Mouse (Mus musculus) hindbrain, postnatal 0 days (tissue): ENCODE measurements at regions not wholly inside any gene's neighbourhood (a gene's known extent, or its start where the extent isn't known, plus 50 kb on each side); places are given as distances from the start of the nearest gene placed in this dataset.

Experiments used
- ATAC-seq: fragments of 200-750 bp; cut with Nextera tagmentation; 2 replicates; pipeline ENCODE4 v1.8.0; 2017; ENCODE audit warnings: mild to moderate bottlenecking, moderate TSS enrichment, moderate library complexity
- DNase-seq: peaks from one replicate; pipeline ENCODE4 v3.0.0-alpha.2; 2015; ENCODE audit warnings: low spot score
- H3K27ac ChIP-seq: fragments of 300-500 bp; sonication (generic); 2 replicates; pipeline ENCODE4 v1.5.1; 2014; ENCODE audit warnings: mild to moderate bottlenecking
- H3K27me3 ChIP-seq: fragments of 300-500 bp; sonication (generic); 2 replicates; pipeline ENCODE4 v1.6.1; 2014; ENCODE audit warnings: low read length, mixed read lengths; ENCODE audit not compliant: insufficient read depth
- H3K36me3 ChIP-seq: fragments of 300-500 bp; sonication (generic); 2 replicates; pipeline ENCODE4 v1.6.1; 2014; ENCODE audit warnings: low read length, mixed read lengths; ENCODE audit not compliant: insufficient read depth
- H3K4me1 ChIP-seq: fragments of 300-500 bp; sonication (generic); 2 replicates; pipeline ENCODE4 v1.6.1; 2014; ENCODE audit warnings: antibody characterized with exemption, low read length, mixed read lengths; ENCODE audit not compliant: insufficient read depth
- H3K4me2 ChIP-seq: fragments of 300-500 bp; sonication (generic); 2 replicates; pipeline ENCODE4 v1.6.1; 2014; ENCODE audit warnings: low read depth, mild to moderate bottlenecking, low read length, moderate library complexity, mixed read lengths
- H3K4me3 ChIP-seq: fragments of 300-500 bp; sonication (generic); 2 replicates; pipeline ENCODE4 v1.5.1; 2014; ENCODE audit warnings: low read length
- H3K9ac ChIP-seq: fragments of 300-500 bp; sonication (generic); replicated peaks from 2 replicates; pipeline ENCODE4 v1.6.1; 2014; ENCODE audit warnings: mild to moderate bottlenecking, low read length, moderate library complexity, mixed read lengths
- H3K9me3 ChIP-seq: fragments of 300-500 bp; sonication (generic); 2 replicates; pipeline ENCODE4 v1.6.1; 2016; ENCODE audit warnings: low read length, mixed read lengths
- CTCF ChIP-seq: IDR thresholded peaks from 2 replicates; pipeline ENCODE4 v1.5.1; 2016; ENCODE audit warnings: antibody characterized with exemption, control low read depth, low read depth
- WGBS: fragments of 180-500 bp; shearing (Covaris S2); extraction: QIAGEN DNeasy Blood & Tissue Kit; methylation state at CpG from one replicate; pipeline ENCODE4 v1.1.7; 2014; 5-methylcytosine and 5-hydroxymethylcytosine counted together

DNA sequence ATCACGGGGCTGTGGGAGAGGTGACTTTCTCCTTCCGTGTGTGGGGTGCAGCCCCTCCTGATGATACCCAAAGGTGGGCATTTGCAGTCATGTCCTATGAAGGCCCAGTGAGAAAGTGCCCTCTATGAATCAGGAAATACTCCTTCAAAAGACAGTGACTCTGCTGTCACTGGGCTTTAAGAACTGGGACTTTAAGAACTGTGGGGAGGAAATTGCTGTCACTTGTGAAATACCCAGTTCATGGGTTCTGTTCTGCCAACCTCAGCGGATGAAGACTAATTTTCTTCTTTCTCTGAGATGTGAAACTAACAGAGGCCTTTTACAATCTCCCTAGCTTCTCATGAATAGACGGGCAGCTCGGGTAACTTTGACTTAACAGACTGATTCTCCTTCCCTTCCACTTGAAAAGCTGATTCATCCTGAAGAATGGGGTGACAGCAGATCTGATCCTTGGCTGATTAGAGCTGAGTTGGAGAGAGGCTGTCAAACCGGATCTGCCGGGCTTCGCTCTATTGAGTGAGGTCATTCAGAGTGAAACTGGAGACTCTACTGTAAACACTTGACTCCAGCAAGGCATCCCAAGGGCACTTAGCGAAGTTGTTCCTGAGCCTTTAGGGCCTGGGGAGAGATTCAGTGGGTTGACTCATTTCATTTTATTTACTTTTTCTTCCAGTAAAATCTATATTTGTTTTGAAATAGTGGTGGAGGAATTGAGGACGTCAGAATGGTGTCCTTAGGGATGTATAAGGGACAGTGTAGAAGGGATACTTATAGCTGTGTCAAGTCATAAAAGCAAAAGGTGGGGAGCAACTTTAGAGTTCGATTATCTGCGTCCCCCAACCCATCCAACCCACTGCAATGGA is 166.6 kb downstream of the Phlda1 start:
- no peak overlapping the region for H3K27ac ChIP-seq
- H3K9ac ChIP-seq, result no peak overlapping the region
- no peak overlapping the region for H3K4me3 ChIP-seq
- TF ChIP-seq CTCF, result no peak
- no peaks in the 10 kb centered on the region for H3K4me1 ChIP-seq
- WGBS, result 58% methylated on average over 12 of the region's 12 CpGs
- H3K9me3 ChIP-seq, result no peaks in the 10 kb centered on the region
- ATAC-seq (no peak), DNase-seq (no peak)
- no peaks in the 10 kb centered on the region for H3K36me3 ChIP-seq
- H3K4me2 ChIP-seq, result no peak overlapping the region
- H3K27me3 ChIP-seq, result no peaks in the 10 kb centered on the region

DNA sequence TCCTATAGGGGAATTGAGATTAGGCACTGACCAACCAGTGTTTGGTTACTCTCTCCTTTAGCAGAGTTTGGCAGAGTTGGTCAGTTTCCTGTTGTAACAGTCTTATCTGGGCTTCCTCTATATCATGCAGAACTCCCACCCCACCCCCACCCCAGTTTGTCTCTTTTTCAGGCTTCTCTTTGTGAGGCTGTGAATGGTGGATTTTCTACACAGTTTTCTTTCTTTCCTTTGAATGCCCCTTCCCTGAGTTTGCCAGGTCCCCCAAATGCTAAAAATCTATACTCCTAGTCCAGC is 167.2 kb downstream of the Phlda1 start:
- DNase-seq, result no peak
- no peaks in the 10 kb centered on the region for H3K27me3 ChIP-seq

DNA sequence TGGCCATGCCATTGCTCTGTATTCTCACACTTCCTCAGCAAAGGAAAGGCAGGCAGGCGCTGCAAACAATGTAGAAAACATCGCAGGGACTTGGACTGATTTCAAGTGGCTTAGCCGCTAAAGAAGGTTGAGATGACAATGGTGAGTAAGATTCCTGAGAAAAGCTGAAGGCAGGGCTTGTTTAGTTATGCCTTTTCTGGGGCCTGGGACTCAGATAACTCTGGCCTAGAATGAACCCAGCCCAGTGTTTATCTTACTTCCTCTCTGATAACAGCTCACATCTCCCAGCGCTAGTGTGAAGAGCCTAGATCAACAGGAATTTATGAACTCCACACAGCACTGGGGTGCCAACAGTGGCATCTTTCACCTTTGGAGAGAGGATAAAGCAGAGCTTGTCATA is 170.2 kb downstream of the Phlda1 start:
- no peaks in the 10 kb centered on the region for H3K36me3 ChIP-seq

More for the DNA sequence above, 167.2 kb downstream of the Phlda1 start:
- no peak for ATAC-seq
- Histone ChIP-seq H3K9me3 (no peaks in the 10 kb centered on the region), H3K4me1 (no peaks in the 10 kb centered on the region), H3K27ac (no peak overlapping the region), H3K36me3 (no peaks in the 10 kb centered on the region), H3K4me2 (no peak overlapping the region), H3K4me3 (no peak overlapping the region), H3K9ac (no peak overlapping the region)
- TF ChIP-seq CTCF, result no peak

DNA sequence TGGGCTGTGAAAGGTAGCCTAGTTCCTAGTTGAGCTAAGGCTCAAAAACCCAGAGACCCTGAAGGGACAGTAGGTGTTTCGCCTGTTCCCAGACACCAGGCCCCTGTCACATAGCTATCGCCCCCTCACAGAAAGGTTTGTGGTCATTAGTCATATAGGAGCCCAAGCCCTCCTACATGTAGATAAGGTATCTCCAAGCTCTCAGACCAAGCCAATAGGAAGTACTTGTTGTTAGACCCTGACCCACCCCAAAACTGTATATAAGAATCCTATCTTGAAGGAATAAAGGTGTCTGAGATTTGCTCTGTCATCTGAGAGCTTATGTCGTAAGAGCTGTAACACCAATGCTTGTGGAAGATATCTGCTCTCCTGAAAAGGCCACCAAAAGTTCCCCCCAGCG is 174.8 kb downstream of the Phlda1 start:
- no peak for TF ChIP-seq CTCF
- no peak for ATAC-seq
- H3K4me2 ChIP-seq, result no peak overlapping the region
- no peak for DNase-seq
- WGBS, result 97% methylated on average over 4 of the region's 4 CpGs
- no peaks in the 10 kb centered on the region for H3K9me3 ChIP-seq
- H3K4me3 ChIP-seq, result no peak overlapping the region
- no peaks in the 10 kb centered on the region for H3K27me3 ChIP-seq
- H3K36me3 ChIP-seq, result no peaks in the 10 kb centered on the region
- H3K9ac ChIP-seq, result no peak overlapping the region
- H3K27ac ChIP-seq, result no peak overlapping the region
- no peaks in the 10 kb centered on the region for H3K4me1 ChIP-seq

More for the DNA sequence above, 170.2 kb downstream of the Phlda1 start:
- H3K4me1 ChIP-seq, result no peaks in the 10 kb centered on the region
- ATAC-seq (no peak), DNase-seq (no peak)
- no peak overlapping the region for H3K9ac ChIP-seq
- no peaks in the 10 kb centered on the region for H3K9me3 ChIP-seq
- WGBS, result 58% methylated on average over 4 of the region's 4 CpGs
- no peak for TF ChIP-seq CTCF
- no peak overlapping the region for H3K27ac ChIP-seq
- no peak overlapping the region for H3K4me2 ChIP-seq
- H3K27me3 ChIP-seq, result no peaks in the 10 kb centered on the region
- no peak overlapping the region for H3K4me3 ChIP-seq

DNA sequence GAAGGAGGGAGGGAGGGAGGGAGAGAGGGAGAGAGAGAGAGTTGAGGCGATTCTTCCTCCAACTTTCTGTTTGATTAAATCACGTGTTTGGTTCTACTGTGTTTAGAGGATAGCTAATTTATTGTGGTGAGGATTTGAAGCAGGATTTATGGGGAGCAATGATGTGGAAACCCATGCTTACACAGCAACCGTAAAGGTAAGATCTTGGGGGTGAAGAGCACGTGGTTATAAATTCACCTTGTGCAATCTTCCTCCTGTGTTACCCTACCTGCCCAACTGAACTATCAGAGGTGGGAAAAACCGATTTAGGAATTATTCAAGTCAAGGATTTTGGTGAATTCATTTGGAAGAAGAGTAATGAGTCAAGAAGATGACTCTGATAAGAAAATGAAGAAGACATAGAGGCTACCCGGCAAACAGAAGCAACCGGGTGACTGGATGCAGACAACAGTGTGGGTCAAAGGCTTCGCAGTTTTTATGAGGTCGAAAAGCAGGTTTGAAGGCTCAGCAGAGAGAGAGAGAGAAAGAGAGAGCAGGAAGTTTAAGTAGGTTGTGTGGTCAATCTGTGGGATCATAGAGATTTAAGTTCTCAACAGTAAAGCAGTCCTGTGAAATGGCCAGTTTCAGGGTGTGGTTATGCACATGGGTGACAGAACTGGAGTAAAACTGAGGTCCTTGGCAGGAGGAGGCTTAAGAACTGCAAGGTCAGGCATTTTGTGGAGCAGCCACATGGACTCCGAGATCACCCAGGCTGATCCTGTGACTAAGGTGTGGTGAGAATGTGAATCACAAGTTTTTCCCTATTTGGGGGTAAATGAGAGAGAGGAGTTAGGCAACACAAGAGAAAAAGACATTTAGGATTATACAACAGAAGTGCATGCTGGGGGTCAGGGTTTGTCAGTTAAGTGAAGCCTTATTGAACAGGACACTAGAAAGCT is 178.6 kb downstream of the Phlda1 start:
- no peaks in the 10 kb centered on the region for H3K9me3 ChIP-seq
- H3K27ac ChIP-seq, result no peak overlapping the region
- no peak for TF ChIP-seq CTCF
- no peak overlapping the region for H3K4me2 ChIP-seq
- H3K4me3 ChIP-seq, result no peak overlapping the region
- ATAC-seq (no peak), DNase-seq (no peak)
- H3K4me1 ChIP-seq, result peaks cover 7% of the 10 kb centered on the region; the same call in 1 of the 2 replicates
- H3K27me3 ChIP-seq, result no peaks in the 10 kb centered on the region
- WGBS, result 88% methylated on average over 10 of the region's 10 CpGs
- no peaks in the 10 kb centered on the region for H3K36me3 ChIP-seq
- no peak overlapping the region for H3K9ac ChIP-seq

DNA sequence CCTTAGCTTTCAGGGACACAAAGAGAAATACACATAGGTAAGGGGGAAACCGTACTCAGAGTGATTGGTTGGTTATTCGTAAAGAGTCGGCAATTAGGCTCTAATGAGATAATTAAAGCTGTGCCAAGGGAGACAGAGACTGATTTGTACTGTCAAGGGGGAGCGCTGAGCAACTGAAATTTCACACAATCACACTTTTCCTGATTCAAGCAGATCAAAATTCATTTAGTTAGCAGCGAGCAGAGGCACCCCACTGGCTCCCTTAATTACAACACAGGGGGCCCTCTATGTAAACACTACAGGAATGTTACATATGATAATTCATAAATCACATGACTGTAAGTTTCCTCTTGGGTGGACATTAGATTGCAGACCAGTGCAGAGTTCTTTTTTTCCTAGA is 180.5 kb downstream of the Phlda1 start:
- Histone ChIP-seq H3K4me2 (no peak overlapping the region), H3K4me1 (peaks cover 7% of the 10 kb centered on the region; the same call in 1 of the 2 replicates), H3K4me3 (no peak overlapping the region), H3K9me3 (no peaks in the 10 kb centered on the region), H3K27ac (no peak overlapping the region), H3K36me3 (no peaks in the 10 kb centered on the region), H3K27me3 (no peaks in the 10 kb centered on the region), H3K9ac (no peak overlapping the region)
- TF ChIP-seq CTCF, result no peak
- 22% methylated on average over 5 of the region's 5 CpGs for WGBS
- ATAC-seq (peak; percentile 55), DNase-seq (peak; percentile 48)

DNA sequence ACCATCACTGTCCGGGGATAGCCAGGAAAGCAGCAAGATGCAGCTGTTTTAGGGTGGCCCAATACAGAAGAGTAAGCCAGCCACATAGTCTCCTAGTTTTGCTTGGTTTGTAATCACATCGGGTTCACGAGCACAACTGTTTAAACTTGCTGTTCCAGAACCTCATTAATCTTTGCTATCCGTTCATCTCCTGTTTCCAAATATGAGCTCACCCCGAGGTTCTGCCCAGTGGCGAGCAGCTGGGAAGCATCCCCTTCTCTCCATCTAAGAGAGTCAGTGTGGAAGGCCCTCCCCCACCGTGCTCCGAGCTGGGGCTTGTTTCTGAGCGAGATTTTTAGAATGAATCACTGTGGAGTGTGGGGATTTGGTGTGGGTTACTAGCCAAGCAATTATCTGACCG is 183.5 kb downstream of the Phlda1 start:
- no peaks in the 10 kb centered on the region for H3K36me3 ChIP-seq
- ATAC-seq (no peak), DNase-seq (no peak)
- no peaks in the 10 kb centered on the region for H3K9me3 ChIP-seq
- no peak overlapping the region for H3K4me3 ChIP-seq
- no peak overlapping the region for H3K4me2 ChIP-seq
- no peaks in the 10 kb centered on the region for H3K27me3 ChIP-seq
- no peak overlapping the region for H3K9ac ChIP-seq
- peaks cover 7% of the 10 kb centered on the region; the same call in 1 of the 2 replicates for H3K4me1 ChIP-seq
- H3K27ac ChIP-seq, result no peak overlapping the region
- WGBS, result 65% methylated on average over 10 of the region's 10 CpGs
- no peak for TF ChIP-seq CTCF
